Comparison of ENCODE assay signal across 24 mouse cellular contexts in the genomic region with DNA sequence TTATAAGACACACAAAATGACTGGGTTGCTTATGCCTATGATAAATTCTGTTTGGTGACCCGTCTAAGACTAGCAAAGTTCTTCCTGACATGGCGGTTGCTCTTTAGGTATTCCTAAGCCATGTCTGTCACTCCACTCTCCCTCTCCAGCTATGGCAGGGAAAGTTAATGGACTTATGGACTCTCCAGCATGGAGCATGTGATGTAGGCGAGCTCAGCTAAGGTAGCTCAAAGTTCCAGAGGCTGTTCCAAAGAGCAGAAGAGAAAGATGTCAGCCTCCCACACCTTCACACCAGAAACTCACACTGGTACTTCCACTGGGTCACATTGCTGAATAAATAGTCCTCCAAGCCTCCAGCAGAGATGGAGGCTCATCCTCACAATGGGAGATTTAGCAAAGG. TPM values are rescaled to one million over a fixed set of nuclear protein-coding genes. Genes with fewer than 3 reads are reported as not detected.
DNase-seq lines count a peak whose midpoint lies in the region; ATAC-seq and TF ChIP-seq lines count a peak whose summit lies in the region.
"Had no signal": no experiment of that assay in that cellular context is flagged by ENCODE, and none has a peak within 500 bp of the region (broad histone marks: within the 10 kb centered on the region; RNA-seq: fewer than 3 reads in every experiment).

No protein-coding gene starts in this region.

- no peak overlapping the region for H3K27ac ChIP-seq in intestine, embryonic 16.5 days (ENCODE audit: low read length)
- H3K27ac ChIP-seq in intestine, embryonic 15.5 days = no peak overlapping the region
- no peak overlapping the region for H3K27ac ChIP-seq in liver, embryonic 13.5 days
- H3K27ac ChIP-seq in liver, embryonic 11.5 days (ENCODE audit: low read depth, low read length) = no peak overlapping the region
- peak overlapping the region; percentile 70 for H3K27ac ChIP-seq in liver, postnatal 0 days (ENCODE audit: low read depth)
- H3K27ac ChIP-seq: embryonic facial prominence, embryonic 15.5 days; forebrain, embryonic 10.5 days; gastrocnemius, adult 2 months had no signal

- no peak overlapping the region for H3K9ac ChIP-seq in intestine, embryonic 16.5 days (ENCODE audit: low read depth, low read length)
- H3K9ac ChIP-seq in intestine, embryonic 15.5 days = no peak overlapping the region
- no peak overlapping the region for H3K9ac ChIP-seq in liver, embryonic 13.5 days
- H3K9ac ChIP-seq in liver, embryonic 11.5 days (ENCODE audit: low read depth, low read length) = no peak overlapping the region
- H3K9ac ChIP-seq in liver, postnatal 0 days (replicated peaks) = no peak overlapping the region
- H3K9ac ChIP-seq: embryonic facial prominence, embryonic 15.5 days; heart, embryonic 12.5 days had no signal

- peak; percentile 56; the same call in 1 of the 2 replicates for TF ChIP-seq EP300 in liver, postnatal 0 days (IDR thresholded peaks at IDR 0.05; ENCODE audit: low read depth)

- no peaks in the 10 kb centered on the region for H3K4me1 ChIP-seq in intestine, embryonic 16.5 days (ENCODE audit: control insufficient read depth, insufficient read depth, low read length)
- H3K4me1 ChIP-seq in intestine, embryonic 15.5 days (replicated peaks) = no peaks in the 10 kb centered on the region
- H3K4me1 ChIP-seq in liver, embryonic 13.5 days (replicated peaks) = no peaks in the 10 kb centered on the region
- no peaks in the 10 kb centered on the region for H3K4me1 ChIP-seq in liver, embryonic 11.5 days (replicated peaks; ENCODE audit: control insufficient read depth, insufficient read depth, low read length)
- peaks cover 2% of the 10 kb centered on the region; the same call in 1 of the 2 replicates for H3K4me1 ChIP-seq in liver, postnatal 0 days (ENCODE audit: insufficient read depth)
- H3K4me1 ChIP-seq: embryonic facial prominence, embryonic 15.5 days; forebrain, embryonic 10.5 days had no signal

- no peaks in the 10 kb centered on the region for H3K36me3 ChIP-seq in intestine, embryonic 16.5 days (ENCODE audit: control insufficient read depth, insufficient read depth, low read length)
- no peaks in the 10 kb centered on the region for H3K36me3 ChIP-seq in intestine, embryonic 15.5 days
- H3K36me3 ChIP-seq in liver, embryonic 13.5 days = no peaks in the 10 kb centered on the region
- no peaks in the 10 kb centered on the region for H3K36me3 ChIP-seq in liver, embryonic 11.5 days (ENCODE audit: control insufficient read depth, insufficient read depth, low read length)
- no peaks in the 10 kb centered on the region for H3K36me3 ChIP-seq in liver, postnatal 0 days (replicated peaks; ENCODE audit: insufficient read depth, low read length)
- H3K36me3 ChIP-seq: embryonic facial prominence, embryonic 15.5 days; forebrain, embryonic 10.5 days; G1E; heart, embryonic 12.5 days had no signal

- no peak overlapping the region for H3K4me2 ChIP-seq in intestine, embryonic 16.5 days (ENCODE audit: low read depth, low read length)
- no peak overlapping the region for H3K4me2 ChIP-seq in intestine, embryonic 15.5 days (replicated peaks)
- no peak overlapping the region for H3K4me2 ChIP-seq in liver, embryonic 13.5 days
- H3K4me2 ChIP-seq in liver, embryonic 11.5 days = no peak overlapping the region
- H3K4me2 ChIP-seq in liver, postnatal 0 days (ENCODE audit: low read depth, low read length) = no peak overlapping the region
- H3K4me2 ChIP-seq: embryonic facial prominence, embryonic 15.5 days; heart, embryonic 12.5 days had no signal

- no peaks in the 10 kb centered on the region for H3K27me3 ChIP-seq in intestine, embryonic 16.5 days (replicated peaks; ENCODE audit: control insufficient read depth, insufficient read depth, low read length)
- no peaks in the 10 kb centered on the region for H3K27me3 ChIP-seq in intestine, embryonic 15.5 days (replicated peaks)
- no peaks in the 10 kb centered on the region for H3K27me3 ChIP-seq in liver, embryonic 13.5 days
- H3K27me3 ChIP-seq in liver, embryonic 11.5 days (replicated peaks; ENCODE audit: control insufficient read depth, insufficient read depth, low read length) = no peaks in the 10 kb centered on the region
- H3K27me3 ChIP-seq in liver, postnatal 0 days (ENCODE audit: insufficient read depth, low read length) = no peaks in the 10 kb centered on the region
- H3K27me3 ChIP-seq: embryonic facial prominence, embryonic 15.5 days; heart, embryonic 12.5 days had no signal

- peak; percentile 58; the same call in 1 of the 2 replicates for ATAC-seq in intestine, embryonic 16.5 days
- ATAC-seq in intestine, embryonic 15.5 days = no peak
- peak; percentile 26; the same call in 1 of the 2 replicates for ATAC-seq in liver, embryonic 13.5 days (ENCODE audit: low read depth)
- no peak for ATAC-seq in liver, embryonic 11.5 days (replicated peaks; ENCODE audit: low FRiP score)
- ATAC-seq in liver, postnatal 0 days = peak; percentile 82
- ATAC-seq in cerebellum, adult (ENCODE audit: insufficient number of reproducible peaks, low FRiP score, low TSS enrichment) = no peak
- ATAC-seq: CD4-positive, CD25-positive, alpha-beta regulatory T cell, adult 4 months; forebrain, embryonic 14.5 days had no signal

- H3K4me3 ChIP-seq in intestine, embryonic 16.5 days (ENCODE audit: low read length) = no peak overlapping the region
- no peak overlapping the region for H3K4me3 ChIP-seq in intestine, embryonic 15.5 days (replicated peaks)
- no peak overlapping the region for H3K4me3 ChIP-seq in liver, embryonic 13.5 days (replicated peaks)
- H3K4me3 ChIP-seq in liver, embryonic 11.5 days (ENCODE audit: low read depth, low read length) = no peak overlapping the region
- no peak overlapping the region for H3K4me3 ChIP-seq in liver, postnatal 0 days (ENCODE audit: low read depth, low read length)
- H3K4me3 ChIP-seq: embryonic facial prominence, embryonic 15.5 days; erythroblast, embryonic 14.5 days; forebrain, embryonic 10.5 days; gastrocnemius, adult 2 months; heart, embryonic 12.5 days had no signal

- H3K9me3 ChIP-seq in intestine, embryonic 16.5 days (ENCODE audit: control insufficient read depth, low read length) = no peaks in the 10 kb centered on the region
- no peaks in the 10 kb centered on the region for H3K9me3 ChIP-seq in intestine, embryonic 15.5 days
- no peaks in the 10 kb centered on the region for H3K9me3 ChIP-seq in liver, embryonic 13.5 days (replicated peaks)
- H3K9me3 ChIP-seq in liver, embryonic 11.5 days (ENCODE audit: control insufficient read depth, low read length) = no peaks in the 10 kb centered on the region
- H3K9me3 ChIP-seq in liver, postnatal 0 days (ENCODE audit: low read length) = no peaks in the 10 kb centered on the region
- H3K9me3 ChIP-seq: embryonic facial prominence, embryonic 15.5 days; forebrain, embryonic 10.5 days; G1E; heart, embryonic 12.5 days had no signal

- peak; percentile 33 for DNase-seq in kidney, adult 9 months
- no peak for DNase-seq in kidney, postnatal 10 days
- DNase-seq in liver, embryonic 13.5 days = no peak
- no peak for DNase-seq in liver, embryonic 11.5 days (ENCODE audit: low spot score)
- DNase-seq in liver, postnatal 0 days = no peak
- DNase-seq: adrenal gland, adult 8-10 months; adrenal gland, postnatal 36 days; B cell, adult 2 months; cerebellum, adult 11 months; cerebellum, adult 8-10 months; cerebellum, postnatal 14 days; embryo, embryonic 11 days; gastrocnemius, adult 2 months; gastrocnemius, postnatal 25 days had no signal

- 82% methylated on average over 3 of the region's 3 CpGs for WGBS in intestine, embryonic 16.5 days
- 85% methylated on average over 3 of the region's 3 CpGs for WGBS in intestine, embryonic 15.5 days
- 61% methylated on average over 3 of the region's 3 CpGs for WGBS in liver, embryonic 13.5 days (ENCODE audit: insufficient replicate concordance)
- 77% methylated on average over 3 of the region's 3 CpGs for WGBS in liver, embryonic 11.5 days
- 68% methylated on average over 3 of the region's 3 CpGs for WGBS in liver, postnatal 0 days (ENCODE audit: insufficient replicate concordance)

- TF ChIP-seq CTCF in liver, postnatal 0 days (IDR thresholded peaks at IDR 0.05; ENCODE audit: low read depth) = no peak

RNA-seq across cellular contexts. Expression of gene Grb14, which starts 22.2 kb away (rescaled TPM):
- 12.6 and 14.7 TPM in 2 replicates for polyA plus RNA-seq in intestine, embryonic 16.5 days (2015; fragmentation: Nextera tagmentation; extraction: Ambion mirVana)
- 16.0 and 16.7 TPM in 2 replicates for polyA plus RNA-seq in intestine, embryonic 15.5 days (2015; fragmentation: Nextera tagmentation; extraction: Ambion mirVana)
- polyA plus RNA-seq in liver, embryonic 13.5 days (2015; fragmentation: Nextera tagmentation; extraction: Ambion mirVana) = 5.6 and 7.0 TPM in 2 replicates
- 7.7 and 8.1 TPM in 2 replicates for polyA plus RNA-seq in liver, embryonic 11.5 days (2014; fragmentation: Nextera tagmentation; extraction: Ambion mirVana)
- polyA plus RNA-seq in liver, postnatal 0 days (2015; fragmentation: Nextera tagmentation; extraction: Ambion mirVana) = 39.9 and 45.7 TPM in 2 replicates
- polyA plus RNA-seq: CD4-positive, CD25-positive, alpha-beta regulatory T cell, adult 4 months; G1E had no signal

Comparison
In these comparisons a context has a peak if more than half of its experiments do, and no peak if none do; other contexts are left out.
1. ATAC-seq: peak in intestine, embryonic 16.5 days (single experiment), liver, embryonic 13.5 days (single experiment) and liver, postnatal 0 days (single experiment); none in intestine, embryonic 15.5 days (single experiment), liver, embryonic 11.5 days (single experiment) and cerebellum, adult (single experiment).